Mouse (Mus musculus) liver, embryonic 14.5 days (tissue): ENCODE results near the gene Kdm5b.

Experiments
- CTCF ChIP-seq: IDR thresholded peaks from 2 replicates; pipeline ENCODE4 v1.5.1; 2016; ENCODE audit warnings: antibody characterized with exemption, low read depth, control low read depth
- EP300 ChIP-seq: IDR thresholded peaks from 2 replicates; pipeline ENCODE4 v1.6.1; 2016; ENCODE audit warnings: antibody characterized with exemption, low read depth

- TF ChIP-seq CTCF = no peak
- TF ChIP-seq EP300 = no peak
Measured at GRCm38 (mm10) chr1:134558511-134558910, 1.5 kb upstream of the Kdm5b start.
